Mouse (Mus musculus) kidney, adult 2 months (tissue): Measurements from ENCODE around the gene Dlgap4.

ENCODE experiments used
- CTCF ChIP-seq: fragments of 200-500 bp; conservative IDR thresholded peaks from 2 replicates; pipeline ENCODE4 v1.5.1; 2011; ENCODE audit warnings: low read depth, mild to moderate bottlenecking, control low read depth, low read length, moderate library complexity, mixed read lengths; ENCODE audit not compliant: insufficient read depth, insufficient read length
- POLR2A ChIP-seq: fragments of 200-500 bp; IDR thresholded peaks from one replicate; pipeline ENCODE4 v1.6.1; 2011; ENCODE audit warnings: low read depth, low read length, control low read depth

DNA sequence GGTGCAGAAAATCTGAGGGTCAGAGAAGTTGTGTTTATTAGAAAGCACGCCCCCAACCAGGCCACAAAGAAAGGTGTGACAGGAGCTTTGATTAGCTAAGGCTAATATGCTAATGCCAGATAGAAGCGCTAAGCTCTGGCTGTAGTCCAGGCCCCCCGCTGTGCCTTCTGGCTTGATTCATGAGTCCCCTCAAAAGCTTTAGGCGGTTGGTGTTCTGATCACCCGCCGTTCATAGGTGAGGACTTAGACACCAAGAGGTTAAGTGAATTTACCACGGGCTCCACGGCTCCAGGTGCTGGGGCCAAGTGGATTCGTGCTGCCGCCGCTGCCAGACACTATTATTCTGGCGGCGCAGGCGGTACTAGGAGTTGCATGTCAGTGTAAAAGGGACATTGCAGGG is 75.1 kb downstream of the Dlgap4 start:
- no peak for TF ChIP-seq POLR2A
- TF ChIP-seq CTCF: no peak
